In the genomic region with DNA sequence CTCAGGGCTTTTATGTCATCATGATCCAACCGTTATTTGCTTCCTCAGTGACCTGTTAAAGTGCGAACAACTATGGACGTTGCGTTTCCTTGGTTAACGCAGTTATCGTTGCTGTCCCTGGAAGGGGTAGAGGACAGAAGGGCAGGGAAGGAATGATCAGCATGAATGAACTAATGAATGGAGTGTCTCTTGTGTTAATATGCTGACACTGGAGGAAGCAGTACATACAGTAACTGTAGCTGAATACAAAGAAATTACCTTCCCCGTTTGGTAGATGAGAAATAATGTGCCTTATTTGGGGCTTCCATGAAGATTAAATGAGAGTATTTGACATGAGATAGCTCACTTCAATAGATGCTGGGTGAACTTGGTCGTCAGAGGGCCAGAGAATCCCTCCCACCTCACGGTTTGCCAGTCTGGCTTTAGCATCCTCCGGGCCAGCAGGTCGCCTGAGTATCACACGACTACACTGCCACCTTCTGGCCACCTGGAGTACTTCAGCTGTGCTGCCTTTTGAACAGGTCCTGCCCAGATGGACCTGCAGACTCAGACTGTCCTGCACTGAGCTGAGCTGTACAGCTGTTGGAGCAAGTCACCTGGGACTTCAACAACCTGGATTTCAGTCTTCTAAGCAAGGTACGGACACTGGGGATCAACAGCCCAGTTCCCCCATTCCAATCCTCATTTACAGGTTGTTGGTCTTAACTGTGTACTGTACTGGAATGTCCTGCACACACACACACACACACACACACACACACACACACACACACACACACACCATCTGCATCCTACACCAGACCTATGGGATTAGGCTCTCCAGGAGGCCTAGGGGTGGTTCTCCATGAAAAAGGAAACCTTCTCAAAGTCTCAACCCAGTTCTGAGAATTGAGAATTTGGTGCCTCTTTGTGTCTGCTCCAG, we compare ENCODE assay signal across 8 mouse cellular contexts. TPM values are rescaled to one million over a fixed set of nuclear protein-coding genes. Genes with fewer than 3 reads are reported as not detected.
DNase-seq lines count a peak whose midpoint lies in the region; TF ChIP-seq lines count a peak whose summit lies in the region.

No protein-coding gene starts in this region.

- peak; percentile 84 for DNase-seq in ZHBTc4 (ENCODE audit: low read depth, low spot score)
- DNase-seq in cerebellum, postnatal 4 days (ENCODE audit: low spot score in 2 of 2) = peak; percentile 90 to 93
- DNase-seq in gastrocnemius, adult 2 months = peak; percentile 90
- peak; percentile 89 for DNase-seq in induced T-regulatory cell, adult 2 months (ENCODE audit: low read depth)
- DNase-seq in left cerebral cortex, adult 2 months (ENCODE audit: extremely low spot score in 1 of 2, low spot score in 2 of 2) = peak; percentile 83 to 90
- peak; percentile 90 for DNase-seq in mesoderm, embryonic 11.5 days (ENCODE audit: low read depth, low spot score)
- DNase-seq in right cerebral cortex, postnatal 25 days = peak; percentile 82
- peak; percentile 87 for DNase-seq in urinary bladder, postnatal 25 days (ENCODE audit: low spot score)

- peak overlapping the region; percentile 84 for H3K27ac ChIP-seq in gastrocnemius, adult 2 months
- peak overlapping the region; percentile 30; the same call in 1 of the 2 replicates for H3K27ac ChIP-seq in left cerebral cortex, adult 2 months

- no peak overlapping the region for H3K4me3 ChIP-seq in gastrocnemius, adult 2 months
- no peak overlapping the region for H3K4me3 ChIP-seq in left cerebral cortex, adult 2 months

- no peak; the same call in 1 of the 2 replicates for TF ChIP-seq CTCF in gastrocnemius, adult 2 months (IDR thresholded peaks at IDR 0.05)
- TF ChIP-seq CTCF in left cerebral cortex, adult 2 months (IDR thresholded peaks at IDR 0.05) = peak; percentile 99

- intact Hi-C loops in gastrocnemius, adult 2 months (cut with DNase I) = loop anchor here (1.0 to 5.0 kb wide), 4 partner anchors 75 to 605 kb away; a partner anchor contains a TSS
- intact Hi-C loops in left cerebral cortex, adult 2 months (cut with DNase I) = loop anchor here (1.0 to 5.0 kb wide), 5 partner anchors 71 to 930 kb away; a partner anchor contains a TSS

RNA-seq across cellular contexts. Expression of a gene that starts 56.2 kb away (rescaled TPM):
- 100 to 1,000 TPM; 174 to 187 TPM for total RNA-seq in gastrocnemius, adult 2 months (2021)
- 10 to 100 TPM; 33.6 to 41.8 TPM for total RNA-seq in left cerebral cortex, adult 2 months (2021)

Comparison
In these comparisons a context has a peak if more than half of its experiments do, and no peak if none do; other contexts are left out.
1. RNA of a gene that starts 56.2 kb away (total RNA-seq): 174 to 187 TPM in gastrocnemius, adult 2 months; 33.6 to 41.8 TPM in left cerebral cortex, adult 2 months; every median in the first group is over 4 times any median in the second.
2. Peak in every context shown above with its lines, with median percentiles within 50 percentile points of each other: DNase-seq.